Mouse (Mus musculus) limb, embryonic 15.5 days (tissue): ENCODE data around the gene Pcgf1. TPM values are rescaled to one million over a fixed set of nuclear protein-coding genes. Genes with fewer than 3 reads are reported as not detected.

ENCODE experiments used
- ATAC-seq: fragments of 200-750 bp; cut with Nextera tagmentation; 2 replicates; pipeline ENCODE4 v1.8.0; 2017; ENCODE audit warnings: low read depth, moderate TSS enrichment; ENCODE audit not compliant: insufficient number of reproducible peaks, low FRiP score, low TSS enrichment
- H3K27ac ChIP-seq: fragments of 300-500 bp; sonication (generic); 2 replicates; pipeline ENCODE4 v1.5.1; 2015; ENCODE audit warnings: moderate library complexity, mild to moderate bottlenecking, inconsistent platforms
- H3K27me3 ChIP-seq: fragments of 300-500 bp; sonication (generic); 2 replicates; pipeline ENCODE4 v1.6.1; 2015; ENCODE audit warnings: inconsistent platforms
- H3K36me3 ChIP-seq: fragments of 300-500 bp; sonication (generic); 2 replicates; pipeline ENCODE4 v1.6.1; 2015; ENCODE audit warnings: inconsistent platforms
- H3K4me1 ChIP-seq: fragments of 300-500 bp; sonication (generic); 2 replicates; pipeline ENCODE4 v1.6.1; 2015; ENCODE audit warnings: inconsistent platforms
- H3K4me2 ChIP-seq: fragments of 300-500 bp; sonication (generic); 2 replicates; pipeline ENCODE4 v1.6.1; 2015; ENCODE audit warnings: mild to moderate bottlenecking, inconsistent platforms
- H3K4me3 ChIP-seq: fragments of 300-500 bp; sonication (generic); 2 replicates; pipeline ENCODE4 v1.5.1; 2015; ENCODE audit warnings: mild to moderate bottlenecking, inconsistent platforms
- H3K9ac ChIP-seq: fragments of 300-500 bp; sonication (generic); 2 replicates; pipeline ENCODE4 v1.6.1; 2015; ENCODE audit warnings: inconsistent platforms
- H3K9me3 ChIP-seq: fragments of 300-500 bp; sonication (generic); 2 replicates; pipeline ENCODE4 v1.6.1; 2016; ENCODE audit warnings: inconsistent platforms
- WGBS: fragments of 180-500 bp; shearing (Covaris S2); methylation state at CpG from one replicate; pipeline ENCODE4 v1.1.7; 2015; 5-methylcytosine and 5-hydroxymethylcytosine counted together
- polyA plus RNA-seq: library from polyadenylated mRNA; unstranded; fragments of >200 nt; fragmentation: Nextera tagmentation; extraction: Ambion mirVana; gene quantifications from 2 replicates; pipeline ENCODE4 v1.2.1, GENCODE M21; 2015

The Pcgf1 gene
- polyA plus RNA-seq, 1 experiment from 2014 or later = 31.9 TPM

DNA sequence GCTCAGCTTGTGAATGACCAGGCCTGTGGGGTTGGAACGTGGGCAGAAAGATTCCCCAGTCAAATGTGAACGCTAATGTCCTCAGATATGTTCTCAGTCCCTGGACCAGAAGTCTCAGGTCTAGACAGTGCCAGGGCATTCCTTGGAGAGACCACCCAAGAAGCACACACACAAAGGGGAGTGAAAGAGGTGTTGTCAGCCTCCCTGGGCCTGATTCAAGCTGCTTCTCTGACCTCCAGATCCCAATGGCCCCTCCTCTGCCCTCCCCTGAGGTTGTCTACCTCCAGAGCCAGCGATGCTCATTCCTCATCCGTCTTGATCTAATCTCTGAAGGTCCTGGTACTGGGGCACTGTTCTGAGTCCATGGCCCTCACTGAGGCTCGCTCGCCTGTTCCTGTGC, 34.1 kb upstream of the Pcgf1 start:
- 67% methylated on average over 6 of the region's 6 CpGs for WGBS
- Histone ChIP-seq H3K36me3 (0 out of 2 replicates have a peak, but pooled peaks cover 3% of the 10 kb centered on the region), H3K4me2 (no peak overlapping the region), H3K4me3 (no peak overlapping the region), H3K27ac (no peak overlapping the region), H3K9me3 (no peaks in the 10 kb centered on the region), H3K9ac (no peak overlapping the region), H3K27me3 (no peaks in the 10 kb centered on the region), H3K4me1 (peaks cover 4% of the 10 kb centered on the region)
- no peak; the same call in 1 of the 2 replicates for ATAC-seq

DNA sequence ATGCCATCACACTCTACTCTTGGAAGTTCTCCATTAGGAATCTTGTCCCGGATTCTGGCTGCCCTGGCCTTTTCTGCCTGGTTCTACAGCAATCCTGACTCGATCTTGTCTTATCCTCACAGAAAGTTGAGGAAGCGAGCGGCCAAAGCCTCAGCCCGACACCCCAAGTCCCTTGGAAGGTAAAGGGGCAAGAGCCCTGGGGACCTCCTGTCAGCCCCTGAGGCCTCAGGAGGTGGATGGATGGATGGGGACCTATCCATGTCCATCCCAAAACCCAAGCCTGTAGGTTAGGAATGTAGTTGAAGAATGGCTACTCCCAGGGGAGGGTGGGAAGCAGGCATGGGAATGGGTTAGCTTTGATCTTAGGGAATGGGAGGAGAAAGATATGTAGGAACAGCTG, 33.7 kb upstream of the Pcgf1 start:
- no peak overlapping the region for H3K4me2 ChIP-seq
- WGBS = 91% methylated on average over 5 of the region's 5 CpGs
- H3K4me1 ChIP-seq = no peaks in the 10 kb centered on the region
- no peak overlapping the region for H3K9ac ChIP-seq
- no peaks in the 10 kb centered on the region for H3K27me3 ChIP-seq
- no peaks in the 10 kb centered on the region for H3K9me3 ChIP-seq
- 0 out of 2 replicates have a peak, but pooled peaks cover 3% of the 10 kb centered on the region for H3K36me3 ChIP-seq
- no peak overlapping the region for H3K4me3 ChIP-seq
- H3K27ac ChIP-seq = no peak overlapping the region
- ATAC-seq = no peak

DNA sequence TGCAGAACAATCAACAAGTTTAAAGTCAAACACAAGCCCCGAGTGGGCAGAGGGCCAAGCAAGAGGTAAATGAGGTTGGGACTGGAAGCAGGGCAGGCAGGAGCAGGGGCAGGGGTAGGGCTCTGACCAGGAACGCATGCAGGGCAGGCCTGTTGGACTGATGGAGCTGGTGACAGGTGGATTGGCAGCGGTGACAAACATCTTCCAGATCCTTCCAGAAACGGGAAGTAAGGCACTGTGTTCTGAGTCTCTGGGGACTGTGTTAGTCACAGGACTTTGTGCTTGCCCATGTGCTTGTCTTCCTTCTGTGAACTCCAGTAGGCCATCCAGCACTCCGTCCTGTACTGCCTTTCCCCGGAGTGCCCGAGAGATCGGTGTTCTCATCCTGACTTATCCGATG, 32.9 kb upstream of the Pcgf1 start:
- Histone ChIP-seq H3K27ac (no peak overlapping the region), H3K36me3 (peaks cover 5% of the 10 kb centered on the region; the same call in 1 of the 2 replicates), H3K9me3 (no peaks in the 10 kb centered on the region), H3K4me1 (no peaks in the 10 kb centered on the region), H3K9ac (no peak overlapping the region), H3K4me2 (no peak overlapping the region), H3K27me3 (no peaks in the 10 kb centered on the region), H3K4me3 (no peak overlapping the region)
- no peak for ATAC-seq
- 70% methylated on average over 9 of the region's 9 CpGs for WGBS

DNA sequence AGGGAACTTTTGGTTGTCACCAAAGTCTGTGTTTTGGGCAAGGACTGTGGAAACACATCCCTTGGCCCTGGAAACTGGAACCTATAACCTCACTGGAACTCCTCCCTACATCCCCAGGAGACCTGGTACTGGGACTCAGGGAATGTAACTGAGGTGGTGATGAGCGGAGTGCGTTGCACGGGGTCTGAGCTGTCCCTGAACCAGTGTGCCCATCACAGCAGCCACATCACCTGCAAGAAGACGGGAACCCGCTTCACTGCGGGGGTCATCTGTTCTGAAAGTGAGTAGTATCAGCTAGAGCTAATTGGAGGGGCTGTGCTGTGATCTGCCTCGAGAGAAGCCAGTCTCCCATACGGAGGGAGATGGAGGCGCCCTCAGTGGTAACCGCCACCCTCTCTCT, 28.3 kb upstream of the Pcgf1 start:
- H3K9ac ChIP-seq = no peak overlapping the region
- H3K36me3 ChIP-seq = peaks cover 21% of the 10 kb centered on the region
- ATAC-seq = no peak
- WGBS = 66% methylated on average over 10 of the region's 10 CpGs
- no peak overlapping the region for H3K27ac ChIP-seq
- peaks cover 15% of the 10 kb centered on the region for H3K4me1 ChIP-seq
- no peak overlapping the region for H3K4me2 ChIP-seq
- no peaks in the 10 kb centered on the region for H3K9me3 ChIP-seq
- H3K27me3 ChIP-seq = no peaks in the 10 kb centered on the region
- no peak overlapping the region for H3K4me3 ChIP-seq

DNA sequence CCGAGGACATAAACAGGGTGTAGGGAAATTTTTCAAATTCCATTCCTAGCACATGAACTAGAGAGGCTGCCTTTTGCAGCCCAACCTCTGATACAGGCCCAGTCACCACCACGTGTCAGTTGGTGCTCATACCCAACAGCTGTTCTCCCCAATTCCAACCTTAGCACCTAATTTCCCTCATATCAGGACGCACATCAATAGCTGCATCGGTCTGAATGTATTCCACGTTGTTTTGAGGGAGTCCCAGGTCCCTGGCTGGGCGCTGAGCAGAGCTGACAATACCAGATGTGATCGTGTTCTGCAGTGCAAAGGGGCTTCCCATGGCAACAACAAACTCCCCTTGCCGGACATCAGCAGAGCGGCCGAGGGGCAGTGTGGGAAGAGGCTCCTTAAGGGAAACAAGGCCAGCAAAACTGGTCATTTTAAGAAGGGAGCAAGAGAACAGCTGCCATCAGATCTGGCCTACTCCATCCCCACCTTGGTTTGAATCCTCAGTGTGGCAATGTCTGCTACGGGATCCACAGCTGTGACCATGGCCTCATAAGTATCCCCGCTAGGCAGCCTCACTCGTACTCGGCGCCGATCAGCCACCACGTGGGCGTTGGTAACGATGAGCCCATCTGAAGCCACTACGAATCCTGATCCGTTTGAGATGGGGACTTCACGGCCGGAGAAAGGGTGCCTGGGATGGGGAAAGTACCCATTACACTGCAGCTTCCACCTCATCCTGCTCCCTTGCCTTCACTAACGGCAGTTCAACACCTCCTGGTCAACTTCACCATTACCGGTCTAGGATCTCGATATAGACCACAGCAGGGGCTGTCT, 24.3 kb upstream of the Pcgf1 start:
- under 1% methylated on average over 26 of the region's 26 CpGs for whole genome bisulfite sequencing
- peaks cover 37% of the 10 kb centered on the region for H3K36me3 ChIP-seq
- H3K4me3 ChIP-seq = peak overlapping the region; percentile 66
- peak overlapping the region; percentile 89 for H3K4me2 ChIP-seq
- H3K9me3 ChIP-seq = no peaks in the 10 kb centered on the region
- H3K9ac ChIP-seq = peak overlapping the region; percentile 83
- H3K27me3 ChIP-seq = no peaks in the 10 kb centered on the region
- H3K4me1 ChIP-seq = peaks cover 29% of the 10 kb centered on the region
- peak overlapping the region; percentile 91 for H3K27ac ChIP-seq
- ATAC-seq = no peak

DNA sequence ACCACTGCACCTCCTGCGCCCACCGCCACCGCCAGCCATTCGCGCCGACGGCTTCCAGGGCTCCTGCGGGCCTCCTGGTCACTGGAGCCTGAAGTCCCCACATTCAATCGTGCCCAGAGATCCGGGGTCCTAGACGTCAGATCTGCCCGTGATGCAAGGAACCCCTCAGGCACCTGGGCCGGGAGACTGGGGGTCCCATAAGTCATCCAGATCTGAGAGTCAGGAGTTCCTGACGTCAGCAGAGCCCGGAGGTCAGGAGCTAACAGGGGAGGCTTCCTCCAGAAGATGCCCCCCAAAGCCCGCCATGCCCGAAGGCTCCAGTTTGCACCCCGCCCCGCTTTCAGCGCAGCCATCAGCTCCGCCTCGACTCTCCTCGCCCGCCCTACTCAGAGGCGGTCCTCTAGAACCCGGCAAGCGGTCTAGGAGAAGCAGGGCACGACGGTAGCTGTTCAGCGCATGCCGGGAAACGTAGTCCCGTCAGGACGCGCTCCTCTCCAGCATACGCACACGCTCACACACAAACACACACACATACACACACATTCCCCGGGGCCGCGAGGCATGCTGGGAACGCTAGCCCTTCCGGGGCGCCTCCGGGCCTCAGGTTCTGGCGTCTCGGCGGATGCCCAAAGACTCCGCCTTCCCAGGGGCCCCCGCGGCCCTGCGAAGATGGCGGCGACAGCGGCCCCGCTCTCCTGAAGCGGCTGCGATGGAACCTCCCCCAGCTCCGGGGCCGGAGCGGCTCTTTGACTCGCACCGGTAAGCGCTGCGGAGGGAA, 23.4 kb upstream of the Pcgf1 start, which contains the start of gene Aup1:
Aup1 (plus strand) TSS at position 448 of the 778 bp plus-strand sequence.
- peak within 1 kb of the TSS; percentile 89 for H3K4me2 ChIP-seq
- H3K9me3 ChIP-seq = no peaks in the 10 kb centered on the region
- under 1% methylated on average over 61 of the region's 64 CpGs for WGBS
- 0 out of 2 replicates have a peak, but pooled peaks cover 2% of the 10 kb centered on the region for H3K27me3 ChIP-seq
- H3K4me1 ChIP-seq = peaks cover 29% of the 10 kb centered on the region
- H3K4me3 ChIP-seq = peak within 1 kb of the TSS; percentile 66
- H3K27ac ChIP-seq = peak within 1 kb of the TSS; percentile 91
- H3K9ac ChIP-seq = peak within 1 kb of the TSS; percentile 83
- peaks cover 37% of the 10 kb centered on the region for H3K36me3 ChIP-seq
- peak; percentile 93 for ATAC-seq

DNA sequence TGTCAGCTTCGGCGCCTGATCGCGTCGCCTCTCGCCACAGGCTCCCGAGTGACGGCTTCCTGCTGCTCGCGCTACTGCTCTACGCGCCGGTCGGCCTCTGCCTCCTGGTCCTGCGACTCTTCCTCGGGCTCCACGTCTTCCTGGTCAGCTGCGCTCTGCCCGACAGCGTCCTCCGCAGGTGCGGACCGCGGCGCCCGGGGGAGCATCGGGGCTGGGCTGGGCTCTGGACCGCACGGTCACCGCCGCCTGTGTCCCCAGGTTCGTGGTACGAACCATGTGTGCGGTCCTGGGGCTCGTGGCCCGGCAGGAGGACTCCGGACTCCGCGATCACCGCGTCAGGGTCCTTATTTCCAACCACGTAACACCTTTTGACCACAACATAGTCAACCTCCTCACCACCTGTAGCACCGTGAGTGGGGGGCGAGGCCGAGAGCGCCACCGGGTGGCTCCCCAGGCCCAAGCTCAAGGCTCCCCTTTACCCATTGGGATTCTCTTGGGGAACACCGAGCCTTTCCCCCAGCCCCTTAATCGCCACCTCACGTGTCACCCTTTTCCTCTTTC, 22.7 kb upstream of the Pcgf1 start, which contains the start of gene Htra2:
Htra2 (minus strand) TSS at position 403 of the 561 bp plus-strand sequence.
- Histone ChIP-seq H3K4me1 (peaks cover 29% of the 10 kb centered on the region), H3K4me2 (peak within 1 kb of the TSS; percentile 89), H3K4me3 (peak within 1 kb of the TSS; percentile 66), H3K27ac (peak within 1 kb of the TSS; percentile 91), H3K36me3 (peaks cover 33% of the 10 kb centered on the region), H3K27me3 (peaks cover 9% of the 10 kb centered on the region; the same call in 1 of the 2 replicates), H3K9me3 (no peaks in the 10 kb centered on the region), H3K9ac (peak within 1 kb of the TSS; percentile 83)
- peak; percentile 35; the same call in 1 of the 2 replicates for ATAC-seq
- under 1% methylated on average over 49 of the region's 50 CpGs for WGBS

DNA sequence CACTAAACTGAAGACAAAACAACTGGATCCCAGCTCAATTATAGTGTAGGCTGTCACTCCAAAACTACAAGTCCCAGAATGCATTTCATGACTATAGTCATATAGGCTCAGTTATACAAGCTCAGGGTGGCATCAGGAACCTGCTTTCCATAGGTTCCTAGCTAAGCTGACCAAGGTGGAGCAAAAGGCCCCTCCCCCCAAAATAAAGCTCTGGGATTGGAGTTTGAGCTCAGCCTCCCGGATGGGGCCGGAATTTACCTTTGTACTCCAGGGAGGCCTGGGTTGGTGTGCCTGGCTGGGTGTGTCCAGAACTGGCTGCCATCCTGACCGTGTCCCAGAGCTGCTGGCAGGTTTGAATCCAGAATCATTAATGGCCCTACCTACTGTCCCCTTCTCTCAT, 19.9 kb upstream of the Pcgf1 start, which contains the start of gene Dqx1:
Dqx1 (plus strand) TSS at position 55 of the 400 bp plus-strand sequence.
- H3K4me3 ChIP-seq = no peak within 1 kb of the TSS
- no peak within 1 kb of the TSS for H3K4me2 ChIP-seq
- 43% methylated on average over 3 of the region's 3 CpGs for WGBS
- H3K9ac ChIP-seq = no peak within 1 kb of the TSS
- H3K9me3 ChIP-seq = no peaks in the 10 kb centered on the region
- no peak within 1 kb of the TSS for H3K27ac ChIP-seq
- no peak for ATAC-seq
- H3K27me3 ChIP-seq = peaks cover 38% of the 10 kb centered on the region
- H3K36me3 ChIP-seq = peaks cover 16% of the 10 kb centered on the region
- H3K4me1 ChIP-seq = peaks cover 23% of the 10 kb centered on the region

DNA sequence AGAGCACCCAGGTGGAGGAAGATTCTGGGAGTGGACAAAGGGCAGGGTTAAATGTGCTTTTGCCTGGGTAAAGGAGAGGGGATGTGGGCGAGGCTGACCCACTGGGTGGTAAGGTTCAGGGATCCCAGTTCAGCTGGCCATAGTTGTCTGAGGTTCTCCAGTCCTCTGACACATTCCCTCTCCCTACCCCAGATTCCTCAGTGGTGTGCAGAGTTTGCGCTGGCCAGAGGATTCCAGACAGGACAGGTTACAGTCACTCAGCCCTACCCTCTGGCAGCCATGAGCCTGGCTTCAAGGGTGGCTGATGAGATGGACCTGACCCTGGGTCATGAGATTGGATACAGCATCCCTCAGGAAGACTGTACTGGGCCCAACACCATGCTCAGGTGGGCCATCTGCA, 18.9 kb upstream of the Pcgf1 start:
- no peaks in the 10 kb centered on the region for H3K9me3 ChIP-seq
- no peak for ATAC-seq
- no peak overlapping the region for H3K4me2 ChIP-seq
- WGBS = 81% methylated on average over 2 of the region's 2 CpGs
- H3K4me1 ChIP-seq = peaks cover 14% of the 10 kb centered on the region
- no peak overlapping the region for H3K4me3 ChIP-seq
- peaks cover 16% of the 10 kb centered on the region for H3K36me3 ChIP-seq
- H3K9ac ChIP-seq = no peak overlapping the region
- no peak overlapping the region for H3K27ac ChIP-seq
- peaks cover 47% of the 10 kb centered on the region for H3K27me3 ChIP-seq

DNA sequence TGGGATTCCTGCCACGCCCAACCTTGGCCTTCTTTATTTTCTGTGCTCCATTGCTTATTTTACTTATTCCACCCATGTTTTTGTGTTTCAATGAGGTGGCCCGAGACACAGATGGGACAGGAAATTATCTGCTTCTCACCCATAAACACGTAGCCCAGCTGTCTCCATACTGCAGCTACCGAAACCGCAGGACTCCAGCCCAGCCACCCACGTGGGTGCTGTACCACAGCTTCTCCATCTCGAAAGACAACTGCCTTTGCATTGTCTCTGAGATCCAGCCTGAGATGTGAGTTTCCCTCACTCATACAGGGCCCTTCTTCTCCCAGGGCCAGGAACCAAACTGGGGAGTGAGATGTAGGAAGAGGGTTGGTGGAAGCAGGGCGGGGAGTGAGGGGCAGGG, 11.7 kb upstream of the Pcgf1 start:
- no peaks in the 10 kb centered on the region for H3K9me3 ChIP-seq
- no peaks in the 10 kb centered on the region for H3K36me3 ChIP-seq
- H3K4me2 ChIP-seq = no peak overlapping the region
- H3K9ac ChIP-seq = no peak overlapping the region
- H3K4me3 ChIP-seq = no peak overlapping the region
- H3K27ac ChIP-seq = no peak overlapping the region
- H3K27me3 ChIP-seq = peaks cover 100% of the 10 kb centered on the region
- WGBS = 39% methylated on average over 8 of the region's 8 CpGs
- H3K4me1 ChIP-seq = peaks cover 26% of the 10 kb centered on the region
- no peak for ATAC-seq

DNA sequence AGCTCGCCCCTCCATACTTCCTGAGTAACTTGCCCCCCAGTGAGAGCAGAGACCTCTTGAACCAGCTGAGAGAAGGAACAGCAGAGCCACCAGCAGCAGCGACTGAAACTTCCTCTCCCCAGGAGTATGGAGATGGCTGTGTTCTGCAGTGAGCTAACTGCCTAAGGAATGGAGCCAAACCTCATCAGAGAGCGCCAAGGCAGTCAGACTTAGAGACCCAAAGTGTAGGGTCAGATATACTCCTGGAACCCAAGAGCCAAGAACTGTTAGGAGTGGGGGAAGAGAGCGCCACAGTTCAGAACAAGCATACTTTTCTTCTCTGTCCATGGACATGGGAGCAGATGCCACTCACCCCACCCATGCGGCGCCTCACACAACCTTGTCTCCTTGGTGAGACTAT, 11.2 kb upstream of the Pcgf1 start:
- H3K4me3 ChIP-seq = no peak overlapping the region
- no peak overlapping the region for H3K9ac ChIP-seq
- no peaks in the 10 kb centered on the region for H3K9me3 ChIP-seq
- H3K36me3 ChIP-seq = no peaks in the 10 kb centered on the region
- no peak overlapping the region for H3K4me2 ChIP-seq
- 26% methylated on average over 6 of the region's 6 CpGs for WGBS
- ATAC-seq = no peak
- H3K4me1 ChIP-seq = peaks cover 31% of the 10 kb centered on the region
- H3K27me3 ChIP-seq = peaks cover 100% of the 10 kb centered on the region
- H3K27ac ChIP-seq = no peak overlapping the region
